Mouse (Mus musculus) fat pad, adult 2 months (tissue): Measurements from ENCODE around the gene Runx1.

ENCODE experiments used
- DNase-seq: peaks from one replicate; pipeline ENCODE4 v3.0.0-alpha.2; 2011; ENCODE audit warnings: low read depth, low spot score; ENCODE audit errors: extremely low read depth

Runx1 gene

DNA sequence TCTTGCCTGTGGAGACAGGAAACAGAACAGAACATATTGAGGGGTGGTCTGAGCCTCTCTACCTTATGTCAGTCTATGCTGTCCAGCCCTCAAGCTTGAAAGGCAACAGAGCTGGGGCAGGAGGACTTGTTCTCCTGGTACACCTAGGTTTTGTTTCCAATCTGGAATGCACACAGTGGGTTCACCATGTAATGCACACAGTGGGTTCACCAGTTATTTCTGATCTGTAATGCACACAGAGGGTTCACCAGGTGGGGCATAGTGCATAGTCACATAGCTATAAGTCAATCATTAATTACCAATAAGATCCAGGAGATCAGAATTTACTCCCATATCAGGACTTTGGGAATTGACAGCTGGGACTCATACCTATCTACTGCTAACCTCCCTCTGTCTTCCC is 157.1 kb downstream of the Runx1 start:
- DNase-seq: no peak

DNA sequence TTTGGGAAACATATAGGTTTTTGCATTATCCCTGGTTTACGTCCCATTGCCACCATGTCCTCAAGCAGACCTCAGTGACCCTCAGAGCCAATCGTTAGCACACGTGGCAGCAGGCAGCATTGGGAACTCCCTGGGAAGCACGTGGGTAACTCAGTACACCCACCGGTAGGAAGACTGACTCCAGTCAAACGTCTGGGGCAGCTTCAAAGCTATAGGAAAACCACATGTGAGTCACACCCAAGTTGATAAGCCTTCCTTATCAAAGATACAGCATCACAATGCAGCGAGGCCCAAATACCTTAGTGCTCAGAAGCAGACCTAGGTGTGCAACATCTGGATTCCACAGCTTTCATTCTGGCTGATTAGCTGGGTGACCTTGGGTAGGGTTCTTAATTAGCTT is 164.2 kb downstream of the Runx1 start:
- DNase-seq: no peak

DNA sequence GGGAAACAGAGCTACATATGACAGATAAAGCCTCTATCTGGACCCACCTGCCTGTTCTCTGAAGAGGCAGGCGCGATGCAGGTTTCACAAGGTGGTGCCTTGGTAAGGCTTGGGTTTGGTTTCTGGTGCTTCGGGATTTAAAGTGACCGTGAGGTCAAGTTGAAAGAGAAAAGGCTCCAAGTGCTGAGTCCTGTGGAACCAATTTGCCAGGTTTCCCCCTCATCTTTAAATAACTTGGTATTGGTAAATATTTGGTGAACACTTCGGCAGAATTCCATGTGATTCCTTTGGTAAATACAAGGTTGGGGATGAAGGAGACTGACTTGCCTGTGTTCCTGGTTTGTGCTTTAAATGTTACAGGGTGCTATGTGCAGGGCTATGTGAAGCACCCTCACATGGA is 169.2 kb downstream of the Runx1 start:
- no peak for DNase-seq

GRCm38 (mm10) chr16:92654294-92654950 is 171.5 kb downstream of the Runx1 start:
- no peak for DNase-seq

DNA sequence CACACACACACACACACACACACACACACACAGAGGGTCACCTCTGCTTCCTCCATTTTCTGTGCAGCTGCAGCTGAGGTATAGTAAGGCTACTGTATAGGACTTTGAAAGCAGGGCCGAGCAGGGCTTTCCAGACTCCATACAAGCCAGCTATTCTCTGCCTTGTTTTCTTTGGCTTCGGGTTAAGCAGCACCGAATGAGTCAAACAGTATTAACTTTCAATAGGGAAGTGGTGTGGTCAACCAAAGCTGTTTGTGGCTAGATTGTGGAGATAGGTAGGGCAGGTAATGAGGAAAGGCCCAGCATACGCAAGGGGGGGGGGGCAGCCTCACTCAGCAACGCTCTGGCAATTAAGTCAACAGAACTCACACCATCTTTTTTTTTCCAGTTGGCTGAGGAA is 172.1 kb downstream of the Runx1 start:
- peak; percentile 57 for DNase-seq

DNA sequence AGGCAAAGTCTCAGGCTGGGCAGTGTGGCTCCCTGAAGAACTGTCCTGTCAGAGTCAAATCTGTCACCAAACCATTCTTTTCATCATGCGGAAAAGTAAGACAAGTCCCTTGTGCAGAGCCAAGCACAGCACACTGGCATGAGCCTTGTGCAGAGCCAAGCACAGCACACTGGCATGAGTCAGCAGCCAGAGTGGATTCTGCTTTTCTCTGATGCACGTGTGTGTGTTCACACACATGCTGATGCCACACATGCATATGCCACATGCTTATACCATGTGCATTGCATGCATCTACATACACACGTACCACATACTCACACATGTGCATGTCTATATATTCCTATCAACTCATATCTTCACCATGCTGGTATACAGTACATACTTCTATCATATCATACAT is 174.7 kb downstream of the Runx1 start:
- no peak for DNase-seq

DNA sequence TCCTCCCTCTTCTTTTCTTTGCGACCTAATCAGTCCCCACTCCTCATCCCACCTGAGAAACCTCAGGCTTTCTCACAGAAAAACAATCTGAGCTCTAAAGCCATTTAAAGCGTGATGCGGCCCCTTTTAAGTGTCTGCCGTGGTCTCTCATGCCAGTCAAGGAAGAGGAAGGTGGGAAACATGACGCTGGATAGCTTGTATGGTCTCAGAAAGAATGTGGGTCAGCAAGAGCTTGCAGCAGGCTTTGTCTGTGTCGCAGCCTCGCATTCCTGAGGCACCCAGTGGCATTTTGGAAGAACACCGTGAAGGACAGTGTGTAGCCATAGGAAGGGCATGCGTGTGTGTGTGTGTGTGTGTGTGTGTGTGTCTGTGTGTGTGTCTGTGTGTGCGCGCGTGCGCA is 179.8 kb downstream of the Runx1 start:
- DNase-seq: no peak

DNA sequence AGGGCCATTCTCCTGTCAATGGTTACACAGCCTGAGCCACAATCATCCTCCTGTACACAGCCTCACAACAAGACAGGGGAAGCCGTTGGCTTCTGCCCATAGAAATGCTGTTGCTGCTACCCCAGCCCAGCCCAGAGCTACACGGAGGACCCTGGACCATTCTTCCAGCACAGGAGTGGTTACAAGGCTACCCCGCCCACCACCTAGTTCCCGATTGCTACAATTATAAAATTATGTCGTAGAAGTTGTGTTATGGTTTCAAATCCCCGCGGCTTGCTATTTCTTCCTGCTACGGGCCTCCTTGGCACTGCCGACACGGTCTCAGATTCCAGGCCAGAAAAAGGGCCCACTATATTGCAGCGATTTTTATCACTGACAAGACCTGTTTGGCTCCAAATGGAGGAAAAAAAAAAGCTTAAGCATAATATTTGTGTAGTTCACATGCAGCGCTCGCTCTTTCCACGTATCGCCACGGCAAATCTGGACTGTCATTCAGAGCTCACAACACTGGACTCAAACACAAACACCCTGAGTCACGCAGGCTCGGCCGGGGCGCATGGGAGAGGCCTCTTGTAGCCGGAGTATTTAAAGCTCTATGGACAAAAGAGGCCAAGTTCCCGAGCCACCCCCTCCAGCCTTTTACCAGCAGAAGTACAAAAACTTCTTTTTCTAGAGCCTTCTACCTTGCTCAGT is 180.4 kb downstream of the Runx1 start:
- DNase-seq: no peak

GRCm38 (mm10) chr16:92644718-92645422 is 181.1 kb downstream of the Runx1 start:
- DNase-seq: no peak

- no peak for DNase-seq
Observed at GRCm38 (mm10) chr16:92644315-92644714, 181.6 kb downstream of the Runx1 start.

GRCm38 (mm10) chr16:92642283-92642682 is 183.7 kb downstream of the Runx1 start:
- no peak for DNase-seq

GRCm38 (mm10) chr16:92641053-92641452 is 184.9 kb downstream of the Runx1 start:
- no peak for DNase-seq

DNA sequence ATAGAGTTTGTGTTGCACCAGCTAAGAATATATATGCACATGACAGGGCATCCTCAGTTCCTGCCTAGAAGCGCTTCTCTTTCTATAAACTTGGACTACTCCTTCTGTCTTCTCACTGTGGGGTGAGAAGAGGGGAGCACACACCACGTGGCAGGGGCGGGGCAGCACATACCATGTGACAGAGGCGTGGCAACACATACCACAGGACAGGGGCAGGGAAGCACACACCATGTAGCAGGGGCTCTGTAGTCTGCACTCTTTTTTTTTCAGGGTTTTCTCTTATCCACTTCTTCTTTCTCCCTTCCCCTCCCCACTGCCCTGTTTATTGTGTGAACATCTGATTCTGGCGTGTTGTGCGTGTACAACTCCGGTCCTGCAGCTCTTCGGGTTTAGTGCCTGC is 186.9 kb downstream of the Runx1 start:
- DNase-seq: no peak

DNA sequence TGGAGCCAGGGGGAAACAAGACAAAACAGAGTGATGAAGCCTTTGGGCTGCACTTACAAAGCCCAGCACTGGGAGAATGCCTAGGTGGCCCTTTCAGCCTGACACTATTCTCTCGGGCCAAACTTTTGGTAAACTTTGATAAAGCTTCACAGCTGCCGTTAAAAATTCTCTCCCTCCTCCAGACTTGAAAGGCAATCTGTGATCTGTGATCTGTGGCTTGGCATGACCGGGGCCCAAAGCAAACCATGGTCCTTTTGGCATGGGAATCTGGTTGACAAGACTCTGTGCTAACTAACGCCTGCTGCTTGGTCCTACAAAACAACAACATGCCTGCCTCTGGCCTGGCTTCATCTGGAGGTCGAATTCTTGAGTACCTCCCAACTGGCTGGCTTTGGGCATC is 188.9 kb downstream of the Runx1 start:
- DNase-seq: no peak

DNA sequence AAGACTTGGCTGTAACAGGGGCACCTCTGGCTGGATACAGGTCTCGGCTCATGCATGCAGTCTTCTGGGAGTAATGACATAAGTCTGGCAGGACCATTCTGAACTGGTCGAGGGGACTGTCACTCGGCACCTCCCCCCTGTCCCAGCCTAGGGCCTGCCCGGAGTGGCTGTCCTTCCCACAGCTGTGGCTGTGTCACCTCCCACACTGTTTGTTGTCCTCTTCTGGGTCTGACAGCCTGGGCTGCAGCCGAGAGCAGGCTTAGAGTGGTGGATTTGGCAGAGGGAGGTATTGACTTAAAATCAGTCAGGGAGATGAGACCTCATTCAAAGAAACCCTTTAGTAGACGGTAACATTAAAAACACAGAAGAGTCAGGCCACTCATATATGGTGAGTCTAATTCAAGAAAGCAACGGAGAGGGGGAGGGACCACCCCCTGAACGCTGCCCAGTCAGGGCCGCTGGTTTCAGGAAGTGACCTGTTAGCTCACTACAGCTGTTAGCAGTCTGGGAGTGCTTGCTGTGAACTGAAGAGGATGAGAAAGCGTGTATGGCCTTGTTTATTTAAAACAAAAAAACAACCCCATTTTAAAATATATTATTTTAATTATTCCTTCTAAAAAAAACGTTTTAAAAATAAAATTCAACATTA is 193.7 kb downstream of the Runx1 start:
- DNase-seq: no peak

DNA sequence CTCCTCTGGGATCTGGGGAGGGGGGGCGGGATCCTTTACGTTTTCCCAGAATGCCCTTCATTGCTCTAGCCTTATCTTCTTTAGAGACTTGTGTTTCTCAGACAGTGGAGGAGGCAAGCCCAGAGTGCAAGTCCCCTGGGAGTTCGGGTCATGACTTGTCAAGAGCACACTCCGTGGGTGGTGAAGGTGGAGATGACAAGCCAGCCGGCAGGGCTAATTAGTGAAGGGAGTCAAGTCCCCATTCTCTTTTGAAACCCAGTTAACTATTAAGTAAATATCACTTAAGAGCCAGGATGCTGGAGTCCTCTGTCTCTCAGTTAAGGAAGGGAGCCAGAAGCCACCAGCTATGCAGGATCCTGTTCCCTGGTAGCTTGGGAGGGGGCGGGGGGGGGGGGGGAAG is 194.3 kb downstream of the Runx1 start:
- DNase-seq: peak; percentile 95

- DNase-seq: peak; percentile 89
Observed at GRCm38 (mm10) chr16:92630950-92631349, 195.0 kb downstream of the Runx1 start.

DNA sequence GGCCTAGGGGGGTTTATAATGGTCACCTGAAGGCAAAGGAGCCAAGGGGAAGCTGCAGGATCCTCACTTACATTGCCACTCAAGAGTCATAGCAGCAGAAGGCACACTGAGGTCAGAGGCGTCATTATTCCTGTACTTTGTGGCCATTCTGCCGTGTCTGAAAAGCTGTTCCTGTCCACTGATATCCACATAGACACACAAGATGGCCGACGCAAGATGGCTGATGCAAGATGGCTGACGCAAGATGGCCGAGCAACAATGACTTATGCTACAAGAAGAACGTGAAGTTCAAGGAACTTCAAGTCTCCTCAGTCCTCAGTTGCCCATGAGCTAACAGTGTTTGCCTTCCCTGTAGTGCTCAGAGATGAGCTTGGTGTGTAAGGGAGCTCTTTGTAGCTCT is 196.1 kb downstream of the Runx1 start:
- DNase-seq: no peak

- peak; percentile 63 for DNase-seq
Observed at GRCm38 (mm10) chr16:92627262-92627661, 198.7 kb downstream of the Runx1 start.

GRCm38 (mm10) chr16:92623953-92624352 is 202.0 kb downstream of the Runx1 start:
- DNase-seq: no peak

GRCm38 (mm10) chr16:92621859-92622258 is 204.1 kb downstream of the Runx1 start:
- no peak for DNase-seq
